Mouse (Mus musculus): Measurements from ENCODE around the gene Tbpl2.

The Tbpl2 gene

DNA sequence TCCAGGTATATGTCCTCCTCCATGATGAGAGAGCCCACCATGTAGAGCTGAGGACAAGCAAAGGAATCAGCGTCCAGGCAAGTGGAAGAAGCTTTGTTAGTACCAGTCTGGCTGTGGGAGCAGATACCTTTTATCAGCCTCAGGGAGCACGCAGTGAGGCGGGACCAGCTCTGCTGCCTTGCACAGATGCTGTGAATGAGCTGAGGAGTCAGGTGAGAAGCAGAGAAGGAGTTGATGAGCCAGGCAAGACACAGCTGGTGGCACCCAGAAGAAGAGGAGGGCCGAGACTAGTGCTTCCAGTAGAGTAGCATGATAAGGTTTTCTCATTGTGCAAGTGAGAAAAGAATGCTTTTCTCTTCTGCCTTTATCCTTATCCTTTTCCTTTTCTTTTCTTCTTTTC lies at the start of gene Tbpl2:
TSS of gene Tbpl2 (minus strand) at position 101 of the 400 bp plus-strand sequence.
- DNase-seq (ENCODE audit: low read depth) = no peak

DNA sequence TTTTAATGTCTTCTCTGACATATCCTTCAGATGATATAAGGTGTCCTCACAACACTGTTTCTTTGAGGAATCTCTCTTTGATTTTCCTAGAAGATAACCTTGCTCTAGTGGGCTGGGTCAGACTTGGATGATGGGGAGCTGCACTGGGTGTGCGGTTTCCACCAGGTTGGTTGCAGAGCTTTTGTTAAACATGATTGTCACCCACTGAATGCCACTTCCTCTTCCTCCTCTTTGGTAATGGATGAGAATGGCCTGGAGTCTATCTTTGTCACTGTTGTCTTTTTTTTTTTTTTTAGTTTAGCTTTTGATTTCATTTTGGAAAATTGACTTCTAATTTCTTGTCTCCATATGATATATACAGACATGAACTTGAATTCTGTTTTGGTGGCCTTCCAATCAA lies 38.0 kb upstream of the Tbpl2 start:
- no peak for DNase-seq (ENCODE audit: low read depth)

DNA sequence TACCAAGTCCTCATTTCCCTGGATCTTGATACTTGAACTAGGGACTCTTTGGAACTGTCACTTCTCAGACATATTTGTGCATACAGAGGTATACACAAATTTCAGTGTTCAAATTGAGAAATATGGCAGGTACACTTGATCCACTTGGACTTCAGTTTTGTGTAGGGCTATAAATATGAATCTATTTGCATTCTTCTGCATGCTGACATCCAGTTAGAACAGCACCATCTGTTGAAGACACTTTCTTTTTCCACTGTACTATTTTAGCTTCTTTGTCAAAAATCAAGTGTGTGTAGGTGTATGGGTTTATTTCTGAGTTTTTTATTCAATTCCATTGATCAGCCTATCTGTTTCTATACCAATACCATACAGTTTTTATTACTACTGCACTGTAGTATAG lies 12.7 kb upstream of the Tbpl2 start:
- no peak for DNase-seq (ENCODE audit: low read depth)

DNA sequence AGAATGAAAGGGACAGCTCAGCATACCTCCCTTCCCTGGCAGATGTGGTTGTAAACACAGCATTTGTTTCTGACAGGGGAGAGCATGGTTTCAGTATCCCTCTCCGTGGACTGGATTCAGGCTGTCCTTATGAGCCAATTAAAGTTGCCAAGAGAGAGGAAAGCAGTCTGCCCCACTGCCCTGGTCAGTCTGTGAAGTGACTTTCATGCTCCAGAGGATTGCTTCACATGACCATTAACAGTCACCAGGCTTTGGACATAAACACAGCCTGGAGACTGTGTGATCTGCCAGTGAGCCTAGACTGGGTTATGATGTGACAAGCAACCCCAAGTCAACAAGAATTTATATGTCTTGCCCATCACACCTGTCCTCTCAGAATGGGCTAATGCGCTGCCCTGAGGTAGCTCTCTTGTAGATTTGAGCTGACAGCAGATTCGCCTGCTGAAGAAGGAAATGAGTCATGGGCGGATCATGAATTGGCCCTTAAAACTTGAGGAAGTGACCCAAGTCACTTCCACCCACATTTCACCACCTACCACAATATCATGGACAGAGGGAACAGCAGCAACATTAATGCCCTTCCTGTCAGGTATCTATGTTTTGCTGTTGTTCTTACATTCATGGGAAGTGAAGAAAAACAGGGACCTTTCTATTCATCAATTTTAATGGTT lies 7.4 kb upstream of the Tbpl2 start:
- no peak for DNase-seq (ENCODE audit: low read depth)

GRCm38 (mm10) chr2:24090921-24091320 lies 5.5 kb downstream of the Tbpl2 start:
- DNase-seq (ENCODE audit: low read depth) = no peak

GRCm38 (mm10) chr2:24050459-24050858 lies 45.9 kb downstream of the Tbpl2 start:
- DNase-seq (ENCODE audit: low read depth) = no peak

- DNase-seq (ENCODE audit: low read depth) = no peak
Observed at GRCm38 (mm10) chr2:24049344-24049990, 46.9 kb downstream of the Tbpl2 start, which contains the start of gene Hnmt. Hnmt (minus strand) TSS chr2:24049394.

DNA sequence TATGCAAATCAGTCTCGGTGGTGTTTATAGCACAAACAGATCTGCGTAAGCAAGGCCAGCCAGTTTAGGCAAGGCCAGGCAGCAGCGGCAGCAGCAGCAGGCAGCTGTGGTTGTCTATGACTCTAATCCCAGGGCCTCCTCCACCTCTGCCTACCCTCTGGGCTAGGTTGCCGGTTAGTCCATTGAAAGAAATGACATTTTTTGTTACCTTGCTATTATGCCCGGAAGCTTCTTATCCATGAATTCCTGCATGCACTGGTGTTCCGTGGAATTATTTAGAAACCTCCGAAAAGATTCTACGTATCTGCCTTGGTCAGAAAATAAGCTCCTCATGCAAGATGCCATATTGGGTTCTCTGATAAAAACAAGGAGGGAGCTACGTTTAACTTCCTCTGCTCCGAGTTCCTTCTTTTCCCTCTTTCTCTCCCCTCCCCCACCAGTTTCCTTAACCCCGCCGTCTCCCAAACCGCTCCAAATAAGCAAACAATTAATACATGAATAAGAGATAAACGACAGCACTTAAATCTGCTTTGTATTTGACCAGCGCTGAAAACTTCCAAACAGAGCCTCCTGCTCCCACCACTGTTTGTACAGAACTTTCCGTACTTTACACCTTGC lies 47.8 kb downstream of the Tbpl2 start:
- no peak for DNase-seq (ENCODE audit: low read depth)

DNA sequence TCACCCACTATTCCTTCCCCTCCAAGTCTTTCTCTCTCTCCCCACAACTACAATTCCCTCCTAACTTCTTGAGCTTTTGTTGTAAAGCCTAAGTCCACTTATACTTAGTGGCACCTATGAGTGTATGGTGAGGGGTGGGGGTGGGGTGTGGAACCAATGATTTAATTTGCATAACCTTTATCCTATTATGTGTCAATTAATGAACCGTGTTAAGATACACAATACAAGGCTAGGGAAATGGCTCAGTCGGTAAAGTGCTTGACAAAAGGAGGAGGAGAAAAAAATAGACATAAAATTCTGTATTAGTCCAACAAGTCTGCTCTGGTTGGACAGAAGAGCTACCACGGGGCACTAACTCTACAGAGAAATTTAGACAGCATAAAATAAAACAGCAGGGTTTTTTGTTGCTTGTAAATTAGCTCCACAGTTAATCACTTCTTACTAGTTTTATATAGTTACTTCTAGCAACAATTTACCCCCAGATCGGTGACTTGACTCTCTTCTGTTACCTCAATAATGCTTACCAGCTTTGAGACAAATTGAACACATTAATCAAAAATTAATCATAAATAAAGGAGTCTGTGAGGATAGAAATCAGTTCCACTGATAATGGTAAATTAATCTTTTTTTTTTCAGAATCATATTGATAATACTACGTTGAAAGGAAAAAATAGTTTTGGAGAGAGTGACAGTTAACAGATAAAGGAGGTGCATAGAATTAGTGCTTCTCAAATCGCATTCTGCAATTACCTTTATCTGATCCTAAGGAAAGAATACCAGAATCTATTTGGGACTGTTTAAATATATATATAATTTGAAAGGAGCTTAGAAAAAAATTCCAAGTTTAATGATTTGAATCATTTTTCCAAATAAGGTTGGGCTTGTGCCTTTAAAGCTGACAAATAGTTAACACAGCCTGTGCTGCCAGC lies 48.6 kb downstream of the Tbpl2 start:
- DNase-seq (ENCODE audit: low read depth) = no peak

DNA sequence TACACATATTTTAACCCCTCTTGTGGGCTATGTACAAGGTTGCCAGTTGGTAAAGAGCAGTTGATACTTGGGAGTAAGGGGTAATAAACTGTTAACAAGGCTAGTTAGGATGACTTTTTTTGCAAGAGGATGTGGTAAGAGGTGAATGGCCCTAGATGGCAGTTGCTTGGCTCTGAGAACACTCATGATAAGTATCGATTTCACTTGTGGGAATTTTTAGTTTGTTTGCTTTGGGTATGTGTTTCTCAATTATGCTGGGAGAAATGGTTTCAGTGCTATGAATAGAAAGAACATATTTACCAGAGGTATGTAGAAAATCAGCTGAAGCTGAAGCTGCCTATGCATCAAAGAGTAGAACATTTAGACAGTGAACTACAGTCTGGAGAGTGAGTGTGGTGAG lies 53.5 kb downstream of the Tbpl2 start:
- DNase-seq (ENCODE audit: low read depth) = no peak

DNA sequence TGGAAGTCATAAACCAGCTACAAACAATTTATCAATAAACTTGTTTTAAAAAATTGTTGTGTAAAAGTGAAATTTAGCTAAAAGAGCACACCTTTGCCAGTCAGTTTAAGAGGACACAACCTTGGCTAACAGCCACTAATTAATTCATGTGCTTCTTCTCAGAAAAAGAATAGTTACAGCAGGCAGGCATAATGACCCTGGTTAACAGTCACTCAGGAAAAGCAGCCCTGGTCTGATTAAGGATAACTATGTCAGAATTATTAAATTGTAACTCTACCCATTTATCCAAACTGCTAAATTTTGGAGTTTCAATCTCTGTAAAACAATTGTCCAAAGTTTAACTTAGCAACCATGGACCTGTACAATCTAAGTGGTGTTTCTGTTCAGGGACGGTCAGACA lies 55.9 kb downstream of the Tbpl2 start:
- DNase-seq (ENCODE audit: low read depth) = no peak

Measured in NIH3T3 (cell line).